Mouse (Mus musculus): ENCODE data around the gene AC124108.1.

- TF ChIP-seq POLR2A (IDR thresholded peaks at IDR 0.05; ENCODE audit: low read depth, low read length) = no peak
- no peak for TF ChIP-seq CTCF (conservative IDR thresholded peaks at IDR 0.05 in 1 of 2, IDR thresholded peaks at IDR 0.05 in 1 of 2; ENCODE audit: low read depth in 2 of 2, low read length in 2 of 2)
- no peak for TF ChIP-seq CHD1 (IDR thresholded peaks at IDR 0.05; ENCODE audit: low read depth, low read length)
- TF ChIP-seq EP300 (IDR thresholded peaks at IDR 0.05; ENCODE audit: low read length) = no peak
- TF ChIP-seq TBP (conservative IDR thresholded peaks at IDR 0.05; ENCODE audit: low read depth, low read length) = no peak
Observed at GRCm38 (mm10) chr1:132199244-132199643, 8.0 kb downstream of the AC124108.1 start.
